Mouse (Mus musculus): Measurements from ENCODE around the gene Erg. TPM values are rescaled to one million over a fixed set of nuclear protein-coding genes. Genes with fewer than 3 reads are reported as not detected.

The Erg gene
- polyA plus RNA-seq, 1 experiment from 2014 or later, result 1.7 TPM

DNA sequence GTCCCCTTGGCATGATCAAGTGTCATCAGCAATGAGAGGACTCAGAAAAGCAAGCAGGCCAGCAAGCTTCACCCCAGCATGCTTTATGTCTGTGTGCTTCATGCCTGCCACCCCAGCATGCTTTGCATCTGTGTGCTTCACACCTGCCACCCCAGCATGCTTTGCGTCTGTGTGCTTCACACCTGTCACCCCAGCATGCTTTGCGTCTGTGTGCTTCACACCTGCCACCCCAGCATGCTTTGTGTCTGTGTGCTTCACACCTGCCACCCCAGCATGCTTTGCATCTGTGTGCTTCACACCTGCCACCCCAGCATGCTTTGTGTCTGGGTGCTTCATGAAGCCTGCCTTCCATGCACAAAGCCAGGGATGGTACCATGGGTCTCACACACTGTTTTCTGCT lies 33.3 kb downstream of the Erg start:
- H3K9ac ChIP-seq, result no peak overlapping the region
- H3K9me3 ChIP-seq (ENCODE audit: control insufficient read depth, low read length), result no peaks in the 10 kb centered on the region
- no peak overlapping the region for H3K27ac ChIP-seq
- no peak overlapping the region for H3K4me3 ChIP-seq (replicated peaks; ENCODE audit: low read length)
- H3K27me3 ChIP-seq (ENCODE audit: control insufficient read depth, insufficient read depth, low read length), result no peaks in the 10 kb centered on the region
- 85% methylated on average over 2 of the region's 2 CpGs for WGBS
- no peak for ATAC-seq (ENCODE audit: low FRiP score)
- H3K4me1 ChIP-seq (replicated peaks; ENCODE audit: control insufficient read depth, insufficient read depth, low read length), result 0 out of 2 replicates have a peak, but pooled peaks cover 5% of the 10 kb centered on the region
- no peak overlapping the region for H3K4me2 ChIP-seq (replicated peaks)
- H3K36me3 ChIP-seq (replicated peaks; ENCODE audit: control insufficient read depth, insufficient read depth), result no peaks in the 10 kb centered on the region
- DNase-seq (ENCODE audit: low spot score), result no peak

DNA sequence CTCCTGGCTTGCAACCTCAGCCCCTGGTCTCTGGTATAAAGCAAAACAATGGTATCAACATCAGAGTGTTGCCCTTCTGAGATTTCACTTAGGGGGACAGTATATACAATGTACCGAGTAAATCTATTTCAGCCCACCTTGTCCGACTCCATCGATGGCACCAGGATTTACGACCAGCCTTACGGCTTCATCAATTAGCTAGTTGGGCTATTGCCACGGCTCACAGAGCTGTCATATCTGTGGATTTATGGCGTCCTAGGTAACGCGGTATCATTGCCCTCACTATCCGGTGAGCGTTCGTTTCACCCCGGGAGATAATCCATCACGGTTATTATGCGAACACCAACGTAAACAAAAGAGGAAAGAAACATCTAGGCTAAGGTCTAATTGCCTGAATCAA lies 33.9 kb downstream of the Erg start:
- no peaks in the 10 kb centered on the region for H3K27me3 ChIP-seq (ENCODE audit: control insufficient read depth, insufficient read depth, low read length)
- no peaks in the 10 kb centered on the region for H3K9me3 ChIP-seq (ENCODE audit: control insufficient read depth, low read length)
- 0 out of 2 replicates have a peak overlapping the region, but pooled peaks have one; percentile 7 for H3K4me2 ChIP-seq (replicated peaks)
- 0 out of 2 replicates have a peak overlapping the region, but pooled peaks have one; percentile 29 for H3K27ac ChIP-seq
- ATAC-seq (ENCODE audit: low FRiP score) (no peak), DNase-seq (ENCODE audit: low spot score) (peak; percentile 47)
- H3K4me1 ChIP-seq (replicated peaks; ENCODE audit: control insufficient read depth, insufficient read depth, low read length), result 0 out of 2 replicates have a peak, but pooled peaks cover 5% of the 10 kb centered on the region
- no peak overlapping the region for H3K4me3 ChIP-seq (replicated peaks; ENCODE audit: low read length)
- WGBS, result 47% methylated on average over 16 of the region's 16 CpGs
- H3K36me3 ChIP-seq (replicated peaks; ENCODE audit: control insufficient read depth, insufficient read depth), result no peaks in the 10 kb centered on the region
- H3K9ac ChIP-seq, result no peak overlapping the region

DNA sequence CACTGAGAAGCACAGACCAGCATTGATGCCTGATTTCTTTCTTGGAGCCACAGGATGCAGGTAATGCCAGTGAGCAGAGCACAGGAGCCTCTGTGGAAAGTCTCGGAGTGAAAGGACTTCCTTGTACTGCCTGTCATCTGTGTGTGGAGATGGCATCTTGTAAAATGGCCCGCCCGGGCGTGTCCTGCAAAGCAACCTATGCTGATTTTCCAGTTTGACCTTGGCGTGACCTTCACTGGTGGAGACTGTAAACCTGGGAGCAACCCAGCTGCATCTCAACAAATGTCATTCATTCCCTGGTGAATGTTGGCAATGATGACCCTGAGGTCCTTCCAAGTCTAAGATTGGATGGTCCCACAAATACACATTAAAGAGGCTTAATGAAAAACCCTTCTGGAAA lies 35.9 kb downstream of the Erg start:
- H3K27me3 ChIP-seq (ENCODE audit: control insufficient read depth, insufficient read depth, low read length), result no peaks in the 10 kb centered on the region
- H3K4me1 ChIP-seq (replicated peaks; ENCODE audit: control insufficient read depth, insufficient read depth, low read length), result 0 out of 2 replicates have a peak, but pooled peaks cover 5% of the 10 kb centered on the region
- no peaks in the 10 kb centered on the region for H3K9me3 ChIP-seq (ENCODE audit: control insufficient read depth, low read length)
- H3K9ac ChIP-seq, result no peak overlapping the region
- DNase-seq (ENCODE audit: low spot score), result no peak
- H3K27ac ChIP-seq, result no peak overlapping the region
- 97% methylated on average over 5 of the region's 5 CpGs for WGBS
- H3K4me2 ChIP-seq (replicated peaks), result no peak overlapping the region
- no peak for ATAC-seq (ENCODE audit: low FRiP score)
- no peaks in the 10 kb centered on the region for H3K36me3 ChIP-seq (replicated peaks; ENCODE audit: control insufficient read depth, insufficient read depth)
- H3K4me3 ChIP-seq (replicated peaks; ENCODE audit: low read length), result no peak overlapping the region

DNA sequence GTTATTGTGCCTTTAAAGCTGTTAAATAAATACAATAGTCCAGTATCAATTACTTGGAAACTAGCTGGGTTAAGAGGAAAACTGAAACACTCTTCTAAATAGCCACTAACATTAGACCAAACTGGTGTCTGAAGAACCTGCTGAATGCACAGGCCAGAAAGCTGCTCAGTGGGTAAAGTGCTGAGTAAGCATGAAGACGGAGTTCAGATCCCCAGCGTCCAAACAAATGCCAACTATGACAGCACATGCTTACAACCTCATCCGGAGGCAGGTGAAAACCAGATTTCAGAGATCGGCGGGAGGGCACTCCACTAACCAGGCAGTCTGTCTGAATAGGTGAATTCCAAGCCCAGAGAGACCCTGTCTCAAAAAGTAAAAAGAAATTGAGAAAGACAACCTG lies 41.6 kb downstream of the Erg start:
- no peaks in the 10 kb centered on the region for H3K27me3 ChIP-seq (ENCODE audit: control insufficient read depth, insufficient read depth, low read length)
- DNase-seq (ENCODE audit: low spot score) (no peak), ATAC-seq (ENCODE audit: low FRiP score) (no peak)
- H3K9me3 ChIP-seq (ENCODE audit: control insufficient read depth, low read length), result no peaks in the 10 kb centered on the region
- H3K4me2 ChIP-seq (replicated peaks), result no peak overlapping the region
- H3K4me3 ChIP-seq (replicated peaks; ENCODE audit: low read length), result no peak overlapping the region
- no peaks in the 10 kb centered on the region for H3K36me3 ChIP-seq (replicated peaks; ENCODE audit: control insufficient read depth, insufficient read depth)
- no peak overlapping the region for H3K9ac ChIP-seq
- H3K27ac ChIP-seq, result no peak overlapping the region
- H3K4me1 ChIP-seq (replicated peaks; ENCODE audit: control insufficient read depth, insufficient read depth, low read length), result no peaks in the 10 kb centered on the region
- 81% methylated on average over 5 of the region's 5 CpGs for WGBS

DNA sequence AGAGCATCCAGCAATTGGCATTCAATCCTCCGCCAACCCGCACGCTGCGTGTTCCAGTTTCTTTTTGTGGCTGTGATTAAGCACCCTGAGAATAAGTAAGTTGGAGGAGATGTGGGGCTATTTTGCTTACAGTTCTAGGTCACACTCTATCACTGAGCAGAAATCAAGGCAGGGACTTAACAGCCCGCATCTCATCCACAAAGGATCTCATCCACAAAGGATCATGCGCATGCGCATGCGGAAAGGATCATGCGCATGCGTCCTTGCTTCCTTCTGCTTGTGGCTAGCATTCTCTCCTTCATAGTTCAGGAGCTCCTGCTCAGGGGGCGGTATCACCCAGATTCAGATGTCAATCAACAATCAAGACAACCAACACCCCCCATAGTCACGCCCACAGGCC lies 42.9 kb downstream of the Erg start:
- Histone ChIP-seq H3K36me3 (replicated peaks; ENCODE audit: control insufficient read depth, insufficient read depth) (no peaks in the 10 kb centered on the region), H3K9me3 (ENCODE audit: control insufficient read depth, low read length) (no peaks in the 10 kb centered on the region), H3K4me3 (replicated peaks; ENCODE audit: low read length) (no peak overlapping the region), H3K9ac (no peak overlapping the region), H3K27me3 (ENCODE audit: control insufficient read depth, insufficient read depth, low read length) (no peaks in the 10 kb centered on the region), H3K4me2 (replicated peaks) (no peak overlapping the region), H3K27ac (no peak overlapping the region), H3K4me1 (replicated peaks; ENCODE audit: control insufficient read depth, insufficient read depth, low read length) (no peaks in the 10 kb centered on the region)
- ATAC-seq (ENCODE audit: low FRiP score) (no peak), DNase-seq (ENCODE audit: low spot score) (no peak)
- WGBS, result 92% methylated on average over 12 of the region's 12 CpGs

DNA sequence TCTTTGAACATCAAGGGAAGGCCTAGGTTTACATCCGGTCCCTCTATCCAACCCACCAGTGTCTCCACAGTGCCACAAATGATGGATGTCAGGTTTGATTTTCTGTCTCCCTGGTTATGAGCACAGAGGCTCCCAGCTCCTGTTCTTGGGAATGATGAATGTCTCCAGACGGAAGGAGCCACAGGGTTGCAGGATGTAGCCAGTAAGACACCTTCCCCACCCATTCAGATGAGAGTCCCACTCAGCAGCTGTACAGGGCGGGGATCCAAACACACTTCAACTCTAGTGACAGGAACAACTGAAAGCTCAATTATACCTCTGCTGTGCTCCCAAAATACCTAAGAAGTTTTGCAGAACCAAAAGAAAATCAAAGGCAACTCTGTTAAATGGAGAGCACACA lies 51.2 kb downstream of the Erg start:
- no peaks in the 10 kb centered on the region for H3K9me3 ChIP-seq (ENCODE audit: control insufficient read depth, low read length)
- no peaks in the 10 kb centered on the region for H3K4me1 ChIP-seq (replicated peaks; ENCODE audit: control insufficient read depth, insufficient read depth, low read length)
- no peak for ATAC-seq (ENCODE audit: low FRiP score)
- no peak overlapping the region for H3K4me3 ChIP-seq (replicated peaks; ENCODE audit: low read length)
- H3K9ac ChIP-seq, result no peak overlapping the region
- 74% methylated on average over 3 of the region's 3 CpGs for WGBS
- H3K36me3 ChIP-seq (replicated peaks; ENCODE audit: control insufficient read depth, insufficient read depth), result no peaks in the 10 kb centered on the region
- DNase-seq (ENCODE audit: low spot score), result no peak
- no peak overlapping the region for H3K4me2 ChIP-seq (replicated peaks)
- no peak overlapping the region for H3K27ac ChIP-seq
- H3K27me3 ChIP-seq (ENCODE audit: control insufficient read depth, insufficient read depth, low read length), result no peaks in the 10 kb centered on the region

DNA sequence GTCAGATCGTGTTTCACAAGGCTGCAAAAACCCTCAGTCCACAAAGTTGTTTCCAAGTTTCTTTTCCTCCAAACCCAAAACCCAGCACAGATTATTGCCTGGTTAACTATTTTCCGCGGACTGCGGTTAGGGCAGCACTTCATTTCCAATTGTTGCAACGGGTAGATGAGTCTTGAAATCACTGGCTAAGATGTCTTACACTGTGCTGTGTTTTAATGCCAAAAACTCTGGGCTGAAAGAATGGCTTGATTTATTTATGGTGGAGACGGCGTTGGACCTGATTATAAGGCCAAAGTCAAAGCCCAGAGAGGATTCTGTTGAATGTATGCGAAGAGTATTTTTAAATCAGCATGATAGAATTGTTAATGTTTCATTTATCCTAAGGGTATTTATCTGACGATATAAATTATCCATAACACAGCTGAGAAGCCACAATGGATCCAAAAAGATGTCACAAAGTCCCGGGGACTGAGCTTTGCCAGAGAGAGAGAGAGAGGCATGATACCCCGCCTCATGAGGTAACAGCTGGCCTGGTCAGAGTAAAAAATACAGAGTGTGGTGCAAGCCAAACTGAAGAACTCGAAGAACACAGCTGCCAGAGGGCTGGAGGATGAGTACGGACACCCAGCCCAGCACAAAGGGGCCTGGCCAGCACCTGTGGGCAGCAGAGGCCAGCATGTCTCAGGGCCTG lies 53.9 kb downstream of the Erg start:
- Histone ChIP-seq H3K27ac (no peak overlapping the region), H3K4me1 (replicated peaks; ENCODE audit: control insufficient read depth, insufficient read depth, low read length) (no peaks in the 10 kb centered on the region), H3K36me3 (replicated peaks; ENCODE audit: control insufficient read depth, insufficient read depth) (no peaks in the 10 kb centered on the region), H3K27me3 (ENCODE audit: control insufficient read depth, insufficient read depth, low read length) (no peaks in the 10 kb centered on the region), H3K9ac (no peak overlapping the region), H3K4me3 (replicated peaks; ENCODE audit: low read length) (no peak overlapping the region), H3K4me2 (replicated peaks) (no peak overlapping the region), H3K9me3 (ENCODE audit: control insufficient read depth, low read length) (no peaks in the 10 kb centered on the region)
- DNase-seq (ENCODE audit: low spot score) (no peak), ATAC-seq (ENCODE audit: low FRiP score) (no peak)
- 81% methylated on average over 13 of the region's 13 CpGs for WGBS

DNA sequence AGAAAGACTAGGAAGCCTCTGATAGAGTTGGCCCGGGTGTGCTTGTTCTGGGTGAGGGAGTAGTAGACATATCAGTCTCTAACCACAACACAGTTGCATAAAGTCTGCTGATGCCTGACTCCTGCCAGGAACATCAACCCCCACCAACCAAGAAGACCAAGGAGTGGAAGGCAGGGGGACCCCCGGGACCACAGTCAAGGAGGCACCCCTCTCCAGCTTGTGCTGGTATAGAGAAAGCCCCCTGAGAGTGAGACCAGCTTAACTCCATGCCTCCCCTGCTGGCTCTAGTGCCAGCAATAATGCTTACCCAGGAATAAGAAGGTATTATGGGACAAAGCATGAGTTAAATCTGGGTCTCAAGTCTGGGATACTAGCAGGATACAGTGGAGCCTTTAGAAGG lies 58.8 kb downstream of the Erg start:
- ATAC-seq (ENCODE audit: low FRiP score) (no peak), DNase-seq (ENCODE audit: low spot score) (no peak)
- WGBS, result 85% methylated on average over 2 of the region's 2 CpGs

DNA sequence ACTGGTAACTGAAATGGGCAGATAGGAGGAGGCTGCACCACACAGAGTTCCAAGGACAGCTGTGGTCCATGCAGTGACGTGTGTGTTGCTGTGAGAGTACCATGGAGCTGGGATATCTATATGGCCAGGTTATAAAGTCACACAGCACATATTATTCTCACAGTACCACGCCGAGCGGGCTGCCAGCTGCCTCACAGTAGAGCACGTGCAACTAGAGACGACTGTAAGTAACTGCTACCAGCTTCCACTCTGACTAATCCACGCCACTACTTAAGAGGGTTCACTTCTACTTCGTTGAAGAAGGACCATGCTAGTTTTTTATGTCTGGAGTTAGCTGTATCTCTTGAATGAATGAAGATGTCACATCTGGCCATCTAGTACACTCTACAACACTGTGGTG lies 66.9 kb downstream of the Erg start:
- Histone ChIP-seq H3K27ac (no peak overlapping the region), H3K27me3 (ENCODE audit: control insufficient read depth, insufficient read depth, low read length) (no peaks in the 10 kb centered on the region), H3K4me3 (replicated peaks; ENCODE audit: low read length) (no peak overlapping the region), H3K9ac (no peak overlapping the region), H3K4me2 (replicated peaks) (no peak overlapping the region), H3K36me3 (replicated peaks; ENCODE audit: control insufficient read depth, insufficient read depth) (no peaks in the 10 kb centered on the region), H3K4me1 (replicated peaks; ENCODE audit: control insufficient read depth, insufficient read depth, low read length) (no peaks in the 10 kb centered on the region), H3K9me3 (ENCODE audit: control insufficient read depth, low read length) (no peaks in the 10 kb centered on the region)
- ATAC-seq (ENCODE audit: low FRiP score), result no peak
- no peak for DNase-seq (ENCODE audit: low spot score)
- 77% methylated on average over 8 of the region's 8 CpGs for WGBS

More for the DNA sequence above, 58.8 kb downstream of the Erg start:
- Histone ChIP-seq H3K27ac (no peak overlapping the region), H3K4me2 (replicated peaks) (no peak overlapping the region), H3K9me3 (ENCODE audit: control insufficient read depth, low read length) (no peaks in the 10 kb centered on the region), H3K36me3 (replicated peaks; ENCODE audit: control insufficient read depth, insufficient read depth) (no peaks in the 10 kb centered on the region), H3K9ac (no peak overlapping the region), H3K27me3 (ENCODE audit: control insufficient read depth, insufficient read depth, low read length) (no peaks in the 10 kb centered on the region), H3K4me3 (replicated peaks; ENCODE audit: low read length) (no peak overlapping the region), H3K4me1 (replicated peaks; ENCODE audit: control insufficient read depth, insufficient read depth, low read length) (no peaks in the 10 kb centered on the region)

DNA sequence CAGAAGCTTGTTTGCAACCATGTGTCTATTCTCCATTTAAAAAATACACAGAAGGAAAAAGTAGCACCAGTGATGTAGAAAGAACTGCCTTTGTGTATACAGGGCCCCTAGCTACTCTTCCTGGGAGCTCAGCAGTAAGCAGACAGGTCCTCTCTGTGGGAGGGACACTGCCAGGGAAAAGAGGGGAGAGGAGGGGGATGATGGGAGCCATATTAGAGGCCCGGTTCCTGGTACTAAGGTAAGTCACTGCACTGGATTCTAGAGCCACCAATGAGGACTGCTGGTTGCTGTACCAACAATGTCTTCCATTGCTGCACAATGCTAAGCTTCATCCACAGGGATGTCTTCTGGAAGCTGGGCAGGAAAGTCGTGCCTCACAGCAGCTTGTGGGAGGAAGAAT lies 80.3 kb downstream of the Erg start:
- Histone ChIP-seq H3K9ac (no peak overlapping the region), H3K36me3 (replicated peaks; ENCODE audit: control insufficient read depth, insufficient read depth) (no peaks in the 10 kb centered on the region), H3K9me3 (ENCODE audit: control insufficient read depth, low read length) (no peaks in the 10 kb centered on the region), H3K4me3 (replicated peaks; ENCODE audit: low read length) (no peak overlapping the region), H3K4me1 (replicated peaks; ENCODE audit: control insufficient read depth, insufficient read depth, low read length) (no peaks in the 10 kb centered on the region), H3K27me3 (ENCODE audit: control insufficient read depth, insufficient read depth, low read length) (no peaks in the 10 kb centered on the region), H3K27ac (no peak overlapping the region), H3K4me2 (replicated peaks) (no peak overlapping the region)
- DNase-seq (ENCODE audit: low spot score) (no peak), ATAC-seq (ENCODE audit: low FRiP score) (no peak)
- WGBS, result 56% methylated on average over 2 of the region's 2 CpGs

Data from hindbrain, embryonic 14.5 days (tissue).